Mouse (Mus musculus) ZHBTc4 (cell line): ENCODE results near the gene Fam83d.

Experiments used
- DNase-seq: peaks from one replicate; pipeline ENCODE4 v3.0.0-alpha.2; 2011; ENCODE audit warnings: low read depth, low spot score

Gene Fam83d

GRCm38 (mm10) chr2:158803575-158803974, 35.7 kb downstream of the Fam83d start:
- no peak for DNase-seq

GRCm38 (mm10) chr2:158815686-158816085, 47.8 kb downstream of the Fam83d start:
- DNase-seq: no peak

GRCm38 (mm10) chr2:158816239-158816638, 48.3 kb downstream of the Fam83d start:
- DNase-seq: no peak

- DNase-seq: no peak
Measured at GRCm38 (mm10) chr2:158817708-158818107, 49.8 kb downstream of the Fam83d start.

GRCm38 (mm10) chr2:158828124-158828523, 60.2 kb downstream of the Fam83d start:
- no peak for DNase-seq

GRCm38 (mm10) chr2:158829746-158830145, 61.9 kb downstream of the Fam83d start:
- no peak for DNase-seq

GRCm38 (mm10) chr2:158833221-158833620, 65.3 kb downstream of the Fam83d start:
- peak; percentile 59 for DNase-seq

- DNase-seq: no peak
Measured at GRCm38 (mm10) chr2:158833645-158834044, 65.8 kb downstream of the Fam83d start.
